Mouse (Mus musculus): ENCODE results near the gene Stx16. TPM values are rescaled to one million over a fixed set of nuclear protein-coding genes. Genes with fewer than 3 reads are reported as not detected.

Gene Stx16
- total and polyA plus RNA-seq, 3 experiments: 14.8 to 22.3 TPM; not detected in 1

DNA sequence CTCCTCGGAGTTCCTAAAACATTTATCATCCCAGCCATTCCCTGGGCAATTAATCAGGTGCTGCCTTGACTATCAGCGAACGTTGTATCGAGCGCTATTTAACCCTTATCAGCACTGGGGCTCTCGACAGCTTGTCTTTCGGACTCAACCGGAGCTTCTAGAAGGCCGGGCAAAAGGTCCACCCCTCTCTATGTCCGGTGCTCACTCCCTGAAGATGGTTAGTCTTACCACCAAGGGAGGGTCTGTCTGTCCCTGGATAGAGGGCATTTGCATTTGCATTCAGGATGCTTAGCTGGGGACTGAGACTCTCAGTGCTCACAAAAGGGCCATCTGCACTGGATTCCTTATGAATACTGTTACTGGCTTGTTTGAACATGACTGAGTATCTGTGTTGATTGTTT lies 25.0 kb upstream of the Stx16 start:
- no peak overlapping the region for H3K27ac ChIP-seq (ENCODE audit: control insufficient read depth, low read depth, low read length)
- H3K9me3 ChIP-seq (replicated peaks; ENCODE audit: insufficient read depth, low read length): no peaks in the 10 kb centered on the region
- H3K4me3 ChIP-seq (ENCODE audit: control insufficient read depth in 1 of 2, insufficient read depth in 1 of 2, low read depth in 2 of 2, low read length in 2 of 2): no peak overlapping the region
- TF ChIP-seq HCFC1 (IDR thresholded peaks at IDR 0.05; ENCODE audit: low read depth, low read length): no peak
- no peak for TF ChIP-seq TCF12 (IDR thresholded peaks at IDR 0.05; ENCODE audit: low read depth, low read length)
- no peak for TF ChIP-seq USF1 (IDR thresholded peaks at IDR 0.05; ENCODE audit: low read depth, low read length)
- no peak for TF ChIP-seq ELF1 (IDR thresholded peaks at IDR 0.05; ENCODE audit: low read depth, low read length)
- TF ChIP-seq JUND (IDR thresholded peaks at IDR 0.05; ENCODE audit: low read depth, low read length): no peak
- TF ChIP-seq MAFK (IDR thresholded peaks at IDR 0.05; ENCODE audit: borderline replicate concordance, low read depth, low read length): no peak
- no peak for TF ChIP-seq E2F4 (IDR thresholded peaks at IDR 0.05; ENCODE audit: borderline replicate concordance, low read depth, low read length)
- TF ChIP-seq ETS1 (IDR thresholded peaks at IDR 0.05; ENCODE audit: low read depth, low read length): no peak
- TF ChIP-seq GABPA (IDR thresholded peaks at IDR 0.05; ENCODE audit: low read depth, low read length): no peak
- TF ChIP-seq TBP (IDR thresholded peaks at IDR 0.05; ENCODE audit: low read depth, low read length): no peak
- no peak for TF ChIP-seq UBTF (IDR thresholded peaks at IDR 0.05; ENCODE audit: borderline replicate concordance, insufficient read depth, low read depth, low read length)
- no peak for TF ChIP-seq EP300 (IDR thresholded peaks at IDR 0.05; ENCODE audit: low read depth in 1 of 2, low read length in 2 of 2)
- TF ChIP-seq CHD2 (IDR thresholded peaks at IDR 0.05; ENCODE audit: low read length): no peak
- no peaks in the 10 kb centered on the region for H3K79me2 ChIP-seq (ENCODE audit: control insufficient read depth, insufficient read depth, low read length, poor library complexity)
- no peak overlapping the region for H3K9ac ChIP-seq (ENCODE audit: control insufficient read depth, low read depth, low read length, poor library complexity, severe bottlenecking)
- H3K4me1 ChIP-seq (ENCODE audit: control insufficient read depth in 1 of 2, insufficient read depth in 2 of 2, low read length in 2 of 2): no peaks in the 10 kb centered on the region
- no peaks in the 10 kb centered on the region for H3K36me3 ChIP-seq (ENCODE audit: control insufficient read depth in 1 of 2, insufficient read depth in 2 of 2, low read length in 2 of 2)
- no peaks in the 10 kb centered on the region for H3K27me3 ChIP-seq (ENCODE audit: control insufficient read depth in 1 of 2, insufficient read depth in 2 of 2, low read length in 2 of 2)
- DNase-seq (ENCODE audit: low read depth, low spot score): no peak

DNA sequence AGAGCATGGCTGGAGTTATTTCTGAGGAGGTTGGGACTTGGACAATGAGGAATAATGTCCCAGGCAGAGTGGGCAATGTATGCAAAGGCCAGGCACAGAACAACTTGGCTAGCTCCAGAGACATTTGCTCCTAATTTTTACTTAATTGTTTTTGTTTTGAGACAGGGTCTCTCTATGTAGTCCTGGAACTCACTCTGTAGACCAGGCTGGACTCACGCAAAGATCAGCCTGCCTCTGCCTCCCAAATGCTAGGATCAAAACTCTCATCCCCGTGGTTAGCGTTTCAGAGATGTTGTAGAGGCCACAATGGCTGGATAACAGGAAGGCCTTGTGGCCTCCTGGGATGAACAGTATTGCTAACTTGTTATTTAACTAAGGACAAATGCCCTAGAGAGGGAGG lies 21.6 kb upstream of the Stx16 start:
- no peaks in the 10 kb centered on the region for H3K27me3 ChIP-seq (ENCODE audit: control insufficient read depth in 1 of 2, insufficient read depth in 2 of 2, low read length in 2 of 2)
- no peak for TF ChIP-seq NRF1 (IDR thresholded peaks at IDR 0.05; ENCODE audit: insufficient read depth, low read depth, low read length, poor library complexity, severe bottlenecking)
- no peak overlapping the region for H3K27ac ChIP-seq (ENCODE audit: control insufficient read depth, low read depth, low read length)
- H3K4me3 ChIP-seq (ENCODE audit: control insufficient read depth in 1 of 2, insufficient read depth in 1 of 2, low read depth in 2 of 2, low read length in 2 of 2): no peak overlapping the region
- H3K4me1 ChIP-seq (ENCODE audit: control insufficient read depth in 1 of 2, insufficient read depth in 2 of 2, low read length in 2 of 2): no peaks in the 10 kb centered on the region
- H3K79me2 ChIP-seq (ENCODE audit: control insufficient read depth, insufficient read depth, low read length, poor library complexity): no peaks in the 10 kb centered on the region
- H3K36me3 ChIP-seq (ENCODE audit: control insufficient read depth in 1 of 2, insufficient read depth in 2 of 2, low read length in 2 of 2): no peaks in the 10 kb centered on the region
- DNase-seq (ENCODE audit: low read depth, low spot score): no peak
- no peaks in the 10 kb centered on the region for H3K9me3 ChIP-seq (replicated peaks; ENCODE audit: insufficient read depth, low read length)
- H3K9ac ChIP-seq (ENCODE audit: control insufficient read depth, low read depth, low read length, poor library complexity, severe bottlenecking): no peak overlapping the region

DNA sequence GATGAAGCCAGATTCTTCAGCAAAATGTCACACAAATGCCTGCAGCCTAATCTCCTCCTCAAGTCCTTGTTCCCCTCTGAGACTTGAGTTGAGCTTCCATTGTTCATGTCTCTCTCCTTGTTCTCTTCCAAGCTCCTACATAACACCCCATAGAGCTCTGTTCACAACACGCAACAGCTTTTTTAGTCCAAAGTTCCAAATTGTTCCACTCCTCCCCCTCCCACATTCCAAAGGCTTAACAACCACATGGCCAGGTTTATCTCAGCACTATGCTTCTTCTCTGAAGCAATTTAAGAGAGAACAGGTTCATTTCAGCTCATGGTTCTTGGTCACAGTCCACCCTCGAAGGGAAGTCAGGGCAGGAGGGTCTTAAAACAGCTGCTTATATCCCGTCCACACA lies 18.4 kb upstream of the Stx16 start:
- H3K36me3 ChIP-seq (ENCODE audit: control insufficient read depth in 1 of 2, insufficient read depth in 2 of 2, low read length in 2 of 2): no peaks in the 10 kb centered on the region
- no peaks in the 10 kb centered on the region for H3K27me3 ChIP-seq (ENCODE audit: control insufficient read depth in 1 of 2, insufficient read depth in 2 of 2, low read length in 2 of 2)
- H3K4me1 ChIP-seq (ENCODE audit: control insufficient read depth in 1 of 2, insufficient read depth in 2 of 2, low read length in 2 of 2): no peaks in the 10 kb centered on the region
- no peak overlapping the region for H3K27ac ChIP-seq (ENCODE audit: control insufficient read depth, low read depth, low read length)
- no peak overlapping the region for H3K9ac ChIP-seq (ENCODE audit: control insufficient read depth, low read depth, low read length, poor library complexity, severe bottlenecking)
- no peaks in the 10 kb centered on the region for H3K79me2 ChIP-seq (ENCODE audit: control insufficient read depth, insufficient read depth, low read length, poor library complexity)
- TF ChIP-seq POLR2AphosphoS5 (IDR thresholded peaks at IDR 0.05; ENCODE audit: borderline replicate concordance, low read depth, low read length) (no peak), UBTF (IDR thresholded peaks at IDR 0.05; ENCODE audit: borderline replicate concordance, insufficient read depth, low read depth, low read length) (no peak), HCFC1 (IDR thresholded peaks at IDR 0.05; ENCODE audit: low read depth, low read length) (no peak), CHD2 (IDR thresholded peaks at IDR 0.05; ENCODE audit: low read length) (no peak), ZMIZ1 (IDR thresholded peaks at IDR 0.05; ENCODE audit: low read depth, low read length) (no peak), ETS1 (IDR thresholded peaks at IDR 0.05; ENCODE audit: low read depth, low read length) (no peak), ZNF384 (IDR thresholded peaks at IDR 0.05; ENCODE audit: low read depth, low read length) (no peak), TAL1 (IDR thresholded peaks at IDR 0.05; ENCODE audit: low read length) (no peak), USF1 (IDR thresholded peaks at IDR 0.05; ENCODE audit: low read depth, low read length) (no peak), JUND (IDR thresholded peaks at IDR 0.05; ENCODE audit: low read depth, low read length) (no peak), EP300 (IDR thresholded peaks at IDR 0.05; ENCODE audit: low read depth in 1 of 2, low read length in 2 of 2) (no peak), USF2 (IDR thresholded peaks at IDR 0.05; ENCODE audit: borderline replicate concordance in 1 of 2, insufficient read depth in 1 of 2, low read depth in 1 of 2, low read length in 2 of 2) (no peak), MYB (IDR thresholded peaks at IDR 0.05; ENCODE audit: low read depth, low read length) (no peak), GATA1 (IDR thresholded peaks at IDR 0.05; ENCODE audit: low read depth, low read length) (no peak), SIN3A (IDR thresholded peaks at IDR 0.05; ENCODE audit: low read length) (no peak), MXI1 (IDR thresholded peaks at IDR 0.05; ENCODE audit: low read depth, low read length) (no peak), MAFK (IDR thresholded peaks at IDR 0.05; ENCODE audit: borderline replicate concordance, low read depth, low read length) (no peak), RAD21 (IDR thresholded peaks at IDR 0.05; ENCODE audit: low read depth, low read length) (no peak)
- no peak for DNase-seq (ENCODE audit: low read depth, low spot score)
- no peaks in the 10 kb centered on the region for H3K9me3 ChIP-seq (replicated peaks; ENCODE audit: insufficient read depth, low read length)
- no peak overlapping the region for H3K4me3 ChIP-seq (ENCODE audit: control insufficient read depth in 1 of 2, insufficient read depth in 1 of 2, low read depth in 2 of 2, low read length in 2 of 2)

All from MEL (cell line).